Comparison of ENCODE assay signal across 34 mouse cellular contexts in the genomic region with DNA sequence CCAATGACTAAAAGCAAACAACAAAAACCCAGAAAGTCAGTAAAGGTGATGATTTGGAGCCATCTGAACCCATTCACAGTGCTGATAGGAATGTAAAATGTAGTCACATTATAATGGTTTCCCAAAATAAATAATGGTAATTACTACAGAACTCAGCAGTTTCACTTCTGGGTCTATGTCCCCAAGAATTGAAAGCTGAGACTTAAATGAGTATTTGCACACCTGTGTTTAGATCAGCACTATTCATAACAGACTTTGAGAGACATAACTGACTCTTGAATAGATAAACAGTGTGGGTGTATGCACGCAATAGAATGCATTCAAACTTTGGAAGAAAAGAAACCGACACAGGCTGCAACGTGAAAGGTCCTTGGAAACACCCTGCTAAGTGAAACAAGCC. TPM values are rescaled to one million over a fixed set of nuclear protein-coding genes. Genes with fewer than 3 reads are reported as not detected.
"Had no signal": no experiment of that assay in that cellular context is flagged by ENCODE, and none has a peak within 500 bp of the region (broad histone marks: within the 10 kb centered on the region; RNA-seq: fewer than 3 reads in every experiment).

No protein-coding gene starts in this region.

- H3K36me3 ChIP-seq: embryonic facial prominence, embryonic 10.5 days; embryonic facial prominence, embryonic 12.5 days; embryonic facial prominence, embryonic 13.5 days; embryonic facial prominence, embryonic 15.5 days; forebrain, embryonic 10.5 days; forebrain, embryonic 12.5 days; forebrain, embryonic 15.5 days had no signal

- H3K27me3 ChIP-seq: embryonic facial prominence, embryonic 12.5 days; embryonic facial prominence, embryonic 13.5 days; embryonic facial prominence, embryonic 15.5 days; forebrain, embryonic 12.5 days; forebrain, embryonic 13.5 days; forebrain, embryonic 15.5 days had no signal

- DNase-seq: cerebellum, adult 2 months; cerebellum, adult 8-10 months; cerebellum, adult 9-10 months; cerebellum, adult 9-11 months; cerebellum, postnatal 10 days; cerebellum, postnatal 14 days; cerebellum, postnatal 25 days; cerebellum, postnatal 36 days; embryo, embryonic 11 days; forebrain, postnatal 0 days; gastrocnemius, adult 2 months; gastrocnemius, postnatal 10 days; gastrocnemius, postnatal 14 days; gastrocnemius, postnatal 25 days; heart, adult 18-20 months; heart, adult 2 months had no signal

- H3K9ac ChIP-seq: embryonic facial prominence, embryonic 12.5 days; embryonic facial prominence, embryonic 13.5 days; embryonic facial prominence, embryonic 15.5 days; forebrain, embryonic 12.5 days; forebrain, embryonic 13.5 days; forebrain, embryonic 15.5 days; forebrain, postnatal 0 days had no signal

- H3K4me3 ChIP-seq: embryonic facial prominence, embryonic 10.5 days; embryonic facial prominence, embryonic 12.5 days; embryonic facial prominence, embryonic 13.5 days; embryonic facial prominence, embryonic 15.5 days; erythroblast, embryonic 14.5 days; forebrain, embryonic 10.5 days; forebrain, embryonic 12.5 days; forebrain, embryonic 13.5 days; forebrain, embryonic 15.5 days; gastrocnemius, adult 2 months; heart, adult 2 months had no signal

- ATAC-seq: forebrain, embryonic 13.5 days; forebrain, embryonic 14.5 days; forebrain, embryonic 15.5 days; forebrain, embryonic 16.5 days; forebrain, postnatal 0 days had no signal

- H3K27ac ChIP-seq: embryonic facial prominence, embryonic 10.5 days; embryonic facial prominence, embryonic 12.5 days; embryonic facial prominence, embryonic 13.5 days; embryonic facial prominence, embryonic 15.5 days; forebrain, embryonic 10.5 days; forebrain, embryonic 12.5 days; forebrain, embryonic 13.5 days; forebrain, embryonic 15.5 days; gastrocnemius, adult 2 months; heart, adult 2 months had no signal

- H3K4me1 ChIP-seq: embryonic facial prominence, embryonic 10.5 days; embryonic facial prominence, embryonic 12.5 days; embryonic facial prominence, embryonic 13.5 days; embryonic facial prominence, embryonic 15.5 days; forebrain, embryonic 10.5 days; forebrain, embryonic 12.5 days; forebrain, embryonic 13.5 days; forebrain, embryonic 15.5 days had no signal

- H3K4me2 ChIP-seq: embryonic facial prominence, embryonic 12.5 days; embryonic facial prominence, embryonic 13.5 days; embryonic facial prominence, embryonic 15.5 days; forebrain, embryonic 12.5 days; forebrain, embryonic 13.5 days; forebrain, embryonic 15.5 days had no signal

- H3K9me3 ChIP-seq: embryonic facial prominence, embryonic 10.5 days; embryonic facial prominence, embryonic 12.5 days; embryonic facial prominence, embryonic 13.5 days; embryonic facial prominence, embryonic 15.5 days; forebrain, embryonic 10.5 days; forebrain, embryonic 12.5 days; forebrain, embryonic 13.5 days; forebrain, embryonic 15.5 days had no signal

RNA-seq across cellular contexts. Expression of a gene that starts 4.0 kb away (rescaled TPM):
- total RNA-seq: common myeloid progenitor, adult 5-6 weeks; forebrain, postnatal 0 days; gastrocnemius, postnatal 4 days; granulocyte monocyte progenitor cell, adult 5-6 weeks had no signal
- polyA plus RNA-seq: cerebellum, adult 2 months; embryonic facial prominence, embryonic 10.5 days; embryonic facial prominence, embryonic 11.5 days; embryonic facial prominence, embryonic 12.5 days; embryonic facial prominence, embryonic 13.5 days; embryonic facial prominence, embryonic 14.5 days; erythroblast, embryonic 14.5 days; forebrain, embryonic 10.5 days; forebrain, embryonic 11.5 days; forebrain, embryonic 12.5 days; forebrain, embryonic 13.5 days; forebrain, embryonic 14.5 days; forebrain, embryonic 15.5 days; forebrain, embryonic 16.5 days; forebrain, postnatal 0 days; frontal cortex, adult 2 months had no signal
